Mouse (Mus musculus): ENCODE measurements around the gene Tas2r109. TPM values are rescaled to one million over a fixed set of nuclear protein-coding genes. Genes with fewer than 3 reads are reported as not detected.
"Not testable (repeated sequence)": the region's sequence is repeated elsewhere in the genome, so short reads cannot be mapped to it uniquely, and the experiment has no call there.

The Tas2r109 gene
- polyA plus RNA-seq (2014; fragmentation: Nextera tagmentation; extraction: Ambion mirVana): not detected in 2 replicates

DNA sequence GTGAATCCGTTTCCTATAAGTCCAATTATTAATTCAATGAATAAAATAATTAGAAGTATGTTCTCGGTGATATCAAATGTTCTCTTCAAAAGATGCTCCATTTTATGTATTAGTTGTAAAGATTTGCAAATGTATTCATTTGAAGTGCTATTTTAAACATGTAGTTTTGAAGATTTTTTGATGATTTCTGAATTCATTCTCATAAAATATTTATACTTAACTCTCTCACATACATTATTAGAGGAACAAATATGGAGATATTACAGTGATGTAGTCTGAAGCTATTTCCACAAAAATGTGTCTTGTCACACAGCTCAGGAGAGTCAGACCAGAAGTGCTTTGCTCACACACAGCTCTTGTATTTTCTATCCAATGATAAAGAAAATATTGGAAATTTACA, at the start of gene Tas2r109:
Gene Tas2r109 (minus strand): TSS at position 101 of the 400 bp plus-strand sequence.
- Histone ChIP-seq H3K9ac (ENCODE audit: low read length) (no peak within 1 kb of the TSS), H3K4me2 (ENCODE audit: low read length) (no peak within 1 kb of the TSS), H3K27me3 (replicated peaks; ENCODE audit: control insufficient read depth, insufficient read depth, low read length) (no peaks in the 10 kb centered on the region), H3K4me1 (ENCODE audit: control insufficient read depth, insufficient read depth, low read length) (no peaks in the 10 kb centered on the region), H3K9me3 (replicated peaks; ENCODE audit: control insufficient read depth, low read length) (no peaks in the 10 kb centered on the region), H3K36me3 (ENCODE audit: control insufficient read depth, insufficient read depth, low read length) (no peaks in the 10 kb centered on the region), H3K27ac (ENCODE audit: low read depth, low read length) (no peak within 1 kb of the TSS), H3K4me3 (ENCODE audit: low read depth, low read length) (no peak within 1 kb of the TSS)
- ATAC-seq (no peak), DNase-seq (ENCODE audit: low spot score) (no peak)
- WGBS: 71% methylated on average over 2 of the region's 2 CpGs

DNA sequence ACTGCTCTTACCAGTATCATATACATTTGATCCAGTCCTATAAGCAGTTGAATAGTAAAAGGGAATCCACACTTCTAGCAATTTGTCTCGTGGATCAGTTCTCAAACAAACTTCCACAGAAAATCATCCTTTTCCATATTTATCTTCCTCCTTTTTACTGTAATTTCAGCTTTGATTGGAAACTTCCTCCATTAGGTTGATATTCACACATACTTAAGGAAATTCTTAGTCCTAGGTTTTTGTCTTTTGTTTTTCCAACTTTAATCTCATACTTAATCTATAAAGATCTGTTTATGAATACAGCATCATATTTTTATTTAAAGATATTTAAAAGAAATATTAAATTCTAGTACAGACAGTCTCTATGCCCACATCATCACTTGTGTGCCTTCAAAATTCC, 22.9 kb downstream of the Tas2r109 start, which contains the start of gene Tas2r131:
Gene Tas2r131 (minus strand): TSS at position 101 of the 400 bp plus-strand sequence.
- no peak for DNase-seq (ENCODE audit: low spot score)
- no peak within 1 kb of the TSS for H3K9ac ChIP-seq (ENCODE audit: low read length)
- ATAC-seq: no peak
- H3K27ac ChIP-seq (ENCODE audit: low read depth, low read length): no peak within 1 kb of the TSS
- no peak within 1 kb of the TSS for H3K4me3 ChIP-seq (ENCODE audit: low read depth, low read length)
- no peaks in the 10 kb centered on the region for H3K27me3 ChIP-seq (replicated peaks; ENCODE audit: control insufficient read depth, insufficient read depth, low read length)
- H3K4me2 ChIP-seq (ENCODE audit: low read length): no peak within 1 kb of the TSS
- H3K36me3 ChIP-seq (ENCODE audit: control insufficient read depth, insufficient read depth, low read length): no peaks in the 10 kb centered on the region
- 63% methylated on average over 1 of the region's 1 CpGs for WGBS
- H3K4me1 ChIP-seq (ENCODE audit: control insufficient read depth, insufficient read depth, low read length): no peaks in the 10 kb centered on the region
- no peaks in the 10 kb centered on the region for H3K9me3 ChIP-seq (replicated peaks; ENCODE audit: control insufficient read depth, low read length)

DNA sequence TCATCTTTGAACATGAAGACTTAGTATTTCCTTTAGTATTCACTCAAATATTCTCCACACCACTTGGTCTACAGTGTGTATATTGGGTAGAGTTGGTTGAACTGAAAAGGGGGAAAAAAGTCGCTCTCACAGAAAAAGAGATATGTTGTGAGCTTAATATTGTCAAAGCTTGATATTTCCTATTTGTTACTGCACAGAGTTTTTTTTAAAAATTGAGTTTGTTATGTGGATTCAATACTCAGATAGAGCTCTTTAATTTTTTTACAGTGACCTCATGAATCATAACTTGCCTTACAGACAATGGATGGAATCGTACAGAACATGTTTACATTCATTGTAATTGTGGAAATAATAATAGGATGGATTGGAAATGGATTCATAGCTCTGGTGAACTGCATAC, 30.0 kb downstream of the Tas2r109 start, which contains the start of gene Tas2r129:
Gene Tas2r129 (plus strand): TSS at position 301 of the 400 bp plus-strand sequence.
- Histone ChIP-seq H3K4me3 (ENCODE audit: low read depth, low read length) (no peak within 1 kb of the TSS), H3K9me3 (replicated peaks; ENCODE audit: control insufficient read depth, low read length) (no peaks in the 10 kb centered on the region), H3K36me3 (ENCODE audit: control insufficient read depth, insufficient read depth, low read length) (no peaks in the 10 kb centered on the region), H3K27ac (ENCODE audit: low read depth, low read length) (no peak within 1 kb of the TSS), H3K27me3 (replicated peaks; ENCODE audit: control insufficient read depth, insufficient read depth, low read length) (no peaks in the 10 kb centered on the region), H3K4me2 (ENCODE audit: low read length) (no peak within 1 kb of the TSS), H3K4me1 (ENCODE audit: control insufficient read depth, insufficient read depth, low read length) (no peaks in the 10 kb centered on the region), H3K9ac (ENCODE audit: low read length) (no peak within 1 kb of the TSS)
- DNase-seq (ENCODE audit: low spot score) (no peak), ATAC-seq (no peak)
- 82% methylated on average over 2 of the region's 2 CpGs for WGBS

DNA sequence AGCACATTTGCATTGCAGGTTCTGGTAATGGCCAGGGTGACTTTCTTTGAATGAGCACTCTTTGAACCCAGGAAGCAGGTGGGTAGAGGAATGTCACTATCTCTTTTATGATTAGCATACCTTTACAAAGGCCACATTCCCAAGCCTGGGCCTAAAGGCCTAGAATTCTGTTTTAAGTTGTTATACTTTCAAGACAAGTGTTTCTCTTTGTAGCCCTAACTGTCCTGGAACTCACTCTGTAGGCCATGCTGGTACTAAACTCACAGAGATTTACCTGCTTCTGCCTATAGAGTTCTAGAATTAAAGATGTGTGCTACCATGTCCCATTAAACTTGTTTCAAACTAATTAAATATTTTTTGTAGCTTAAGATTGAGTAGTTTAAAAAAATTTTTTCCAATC, 39.4 kb downstream of the Tas2r109 start:
- H3K9ac ChIP-seq (ENCODE audit: low read length); H3K4me2 ChIP-seq (ENCODE audit: low read length); DNase-seq (ENCODE audit: low spot score); ATAC-seq; H3K27ac ChIP-seq (ENCODE audit: low read depth, low read length); H3K9me3 ChIP-seq (replicated peaks; ENCODE audit: control insufficient read depth, low read length); H3K36me3 ChIP-seq (ENCODE audit: control insufficient read depth, insufficient read depth, low read length); H3K4me3 ChIP-seq (ENCODE audit: low read depth, low read length); H3K27me3 ChIP-seq (replicated peaks; ENCODE audit: control insufficient read depth, insufficient read depth, low read length); H3K4me1 ChIP-seq (ENCODE audit: control insufficient read depth, insufficient read depth, low read length): not testable (repeated sequence)

Other genes starting within 250 kb of the Tas2r109 start
- not detected in 2 replicates for gene Tas2r115, start 242.9 kb downstream of the Tas2r109 start, polyA plus RNA-seq (2014; fragmentation: Nextera tagmentation; extraction: Ambion mirVana)
- gene Tas2r124, start 226.2 kb downstream of the Tas2r109 start, polyA plus RNA-seq (2014; fragmentation: Nextera tagmentation; extraction: Ambion mirVana): not detected in 2 replicates
- not detected in 2 replicates for gene Tas2r102, start 218.8 kb downstream of the Tas2r109 start, polyA plus RNA-seq (2014; fragmentation: Nextera tagmentation; extraction: Ambion mirVana)
- gene Tas2r136, start 202.8 kb downstream of the Tas2r109 start, polyA plus RNA-seq (2014; fragmentation: Nextera tagmentation; extraction: Ambion mirVana): not detected in 2 replicates
- gene Tas2r117, start 178.1 kb downstream of the Tas2r109 start, polyA plus RNA-seq (2014; fragmentation: Nextera tagmentation; extraction: Ambion mirVana): not detected in 2 replicates
- not detected in 2 replicates for gene Tas2r123, start 133.8 kb downstream of the Tas2r109 start, polyA plus RNA-seq (2014; fragmentation: Nextera tagmentation; extraction: Ambion mirVana)
- gene Tas2r116, start 125.5 kb downstream of the Tas2r109 start, polyA plus RNA-seq (2014; fragmentation: Nextera tagmentation; extraction: Ambion mirVana): not detected in 2 replicates
- not detected in 2 replicates for gene Tas2r110, start 113.0 kb downstream of the Tas2r109 start, polyA plus RNA-seq (2014; fragmentation: Nextera tagmentation; extraction: Ambion mirVana)
- not detected in 2 replicates for gene Tas2r113, start 88.0 kb downstream of the Tas2r109 start, polyA plus RNA-seq (2014; fragmentation: Nextera tagmentation; extraction: Ambion mirVana)
- not detected in 2 replicates for gene Tas2r125, start 71.3 kb downstream of the Tas2r109 start, polyA plus RNA-seq (2014; fragmentation: Nextera tagmentation; extraction: Ambion mirVana)
- gene Tas2r129, start 29.9 kb downstream of the Tas2r109 start, polyA plus RNA-seq (2014; fragmentation: Nextera tagmentation; extraction: Ambion mirVana): not detected in 2 replicates
- gene Tas2r131, start 23.0 kb downstream of the Tas2r109 start, polyA plus RNA-seq (2014; fragmentation: Nextera tagmentation; extraction: Ambion mirVana): not detected in 2 replicates
- not detected in 2 replicates for gene Tas2r103, start 56.1 kb upstream of the Tas2r109 start, polyA plus RNA-seq (2014; fragmentation: Nextera tagmentation; extraction: Ambion mirVana)
- not detected in 2 replicates for gene Tas2r140, start 74.9 kb upstream of the Tas2r109 start, polyA plus RNA-seq (2014; fragmentation: Nextera tagmentation; extraction: Ambion mirVana)
- gene Smim10l1, start 123.9 kb upstream of the Tas2r109 start, polyA plus RNA-seq (2014; fragmentation: Nextera tagmentation; extraction: Ambion mirVana): 73.4 and 93.4 TPM in 2 replicates

Data from forebrain, embryonic 14.5 days (tissue).